Mouse (Mus musculus): Measurements from ENCODE around the gene Fam8a1. TPM values are rescaled to one million over a fixed set of nuclear protein-coding genes. Genes with fewer than 3 reads are reported as not detected.
A peak's percentile ranks its signal among the peaks of the same experiment; 100 is the strongest.

Gene Fam8a1
- total RNA-seq (2021) = 10 to 100 TPM; 36.4 to 37.4 TPM

GRCm38 (mm10) chr13:46669048-46669619, at the start of gene Fam8a1:
Gene Fam8a1 (plus strand): TSS chr13:46669522.
- intact Hi-C loops (cut with DNase I) = no loop called here
- peak; percentile 94 to 96 for DNase-seq

- peak in 1 of 2 experiments; percentile 7 for DNase-seq
- intact Hi-C loops (cut with DNase I) = no loop called here
Measured at GRCm38 (mm10) chr13:46619633-46620032, 49.7 kb upstream of the Fam8a1 start.

DNA sequence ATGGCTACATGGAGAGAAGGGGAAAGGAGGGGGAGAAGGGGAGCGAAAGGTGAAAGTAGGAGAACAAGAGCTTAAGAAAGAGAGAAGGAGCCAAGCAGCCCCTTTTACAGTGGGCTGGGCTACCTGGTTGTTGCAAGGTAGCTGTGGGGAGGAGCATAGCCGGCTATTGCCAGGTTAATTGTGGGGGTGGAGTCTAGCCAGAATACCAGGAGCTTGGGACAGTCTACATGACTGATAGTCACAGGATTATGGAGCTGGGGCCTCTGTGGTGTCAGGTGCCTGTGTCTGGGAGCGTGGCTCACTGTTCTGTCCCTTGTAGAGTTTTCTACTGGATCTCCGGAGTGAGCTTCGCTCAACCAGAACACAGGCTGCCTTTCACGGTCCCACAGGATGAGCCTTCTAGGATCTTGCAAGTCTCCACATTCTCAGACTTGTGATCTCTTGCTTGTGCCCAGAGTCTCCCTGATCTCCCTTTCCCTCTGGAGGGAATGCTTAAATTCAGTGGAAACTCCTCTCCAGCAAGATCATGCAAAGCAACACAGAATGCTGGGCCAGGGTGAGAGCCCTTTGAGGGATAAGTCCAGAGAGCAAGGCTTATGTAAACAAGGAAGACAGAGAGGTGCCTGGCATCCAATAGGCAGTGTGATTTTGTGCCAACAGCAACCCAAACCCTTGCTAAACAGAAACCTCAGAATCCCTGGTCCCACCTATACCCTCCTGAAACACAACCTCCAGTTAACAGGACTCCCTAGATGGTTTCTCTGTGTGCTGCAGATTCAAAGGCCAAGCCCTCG, 48.2 kb upstream of the Fam8a1 start:
- DNase-seq = no peak
- intact Hi-C loops (cut with DNase I) = no loop called here

DNA sequence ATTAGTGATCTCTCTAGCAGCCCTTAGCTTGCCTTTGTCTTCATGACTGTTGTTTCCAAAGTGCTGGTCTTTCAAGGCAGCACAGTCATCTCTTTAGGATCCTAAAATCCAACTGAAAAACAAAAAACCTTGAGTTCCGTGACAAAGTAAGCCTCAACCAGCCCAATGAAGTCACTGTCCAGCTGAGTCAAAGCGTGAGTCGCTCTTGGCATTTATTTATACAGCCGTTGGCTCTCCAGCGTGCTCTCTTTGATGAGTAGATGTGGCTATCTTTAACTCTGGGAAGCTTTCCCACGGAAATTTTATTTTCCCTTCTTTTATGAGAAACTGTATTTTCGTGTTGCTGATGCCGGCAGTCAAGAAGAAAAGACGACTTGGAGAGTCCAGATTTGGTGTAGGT, 42.7 kb upstream of the Fam8a1 start:
- no peak for DNase-seq
- intact Hi-C loops (cut with DNase I) = no loop called here

- intact Hi-C loops (cut with DNase I) = no loop called here
- DNase-seq = no peak
Measured at GRCm38 (mm10) chr13:46627841-46628240, 41.5 kb upstream of the Fam8a1 start.

DNA sequence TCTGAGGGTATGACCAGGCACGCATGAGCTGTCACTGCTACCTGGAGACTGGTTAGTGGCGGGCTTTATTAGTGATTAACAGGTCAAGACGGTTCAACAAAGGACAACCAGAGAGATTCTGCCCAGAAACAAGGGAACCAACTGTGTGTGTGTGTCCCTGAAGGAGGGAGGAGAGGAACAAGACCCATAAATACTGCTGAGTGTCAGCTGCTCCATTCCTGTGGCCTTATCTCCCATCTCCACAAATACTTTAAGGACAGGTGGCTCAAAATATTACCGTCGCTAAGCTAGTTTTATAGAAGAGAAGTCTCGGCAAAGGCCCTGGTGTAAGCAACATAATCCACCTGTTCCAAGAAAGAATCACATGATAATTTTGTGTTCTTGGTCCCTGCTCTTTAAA, 39.9 kb upstream of the Fam8a1 start:
- DNase-seq = no peak
- intact Hi-C loops (cut with DNase I) = no loop called here

GRCm38 (mm10) chr13:46632796-46633195, 36.5 kb upstream of the Fam8a1 start:
- intact Hi-C loops (cut with DNase I) = no loop called here
- no peak for DNase-seq

- intact Hi-C loops (cut with DNase I) = no loop called here
- no peak for DNase-seq
Measured at GRCm38 (mm10) chr13:46633320-46634132, 35.8 kb upstream of the Fam8a1 start.

- intact Hi-C loops (cut with DNase I) = no loop called here
- DNase-seq = no peak
Measured at GRCm38 (mm10) chr13:46634133-46634488, 35.2 kb upstream of the Fam8a1 start.

GRCm38 (mm10) chr13:46640608-46641468, 28.5 kb upstream of the Fam8a1 start:
- intact Hi-C loops (cut with DNase I) = no loop called here
- no peak for DNase-seq

DNA sequence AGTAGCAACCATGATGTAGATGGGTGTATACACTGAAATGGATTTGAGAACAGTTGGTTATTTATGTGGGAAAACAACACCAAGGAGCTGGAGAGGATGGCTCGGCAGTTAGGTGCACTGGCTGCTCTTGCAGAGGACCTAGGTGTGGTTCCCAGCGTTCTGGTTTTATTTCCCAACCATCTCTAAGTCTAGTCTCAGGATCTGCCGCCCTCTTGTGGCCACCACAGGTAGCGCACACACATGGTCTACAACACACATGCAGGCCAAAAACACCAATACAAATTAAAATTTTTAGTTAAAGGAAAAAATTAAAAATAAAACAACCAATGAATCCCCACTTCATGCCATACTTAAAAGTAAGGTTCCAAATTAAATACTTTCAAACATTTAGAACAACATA, 27.0 kb upstream of the Fam8a1 start:
- intact Hi-C loops (cut with DNase I) = no loop called here
- no peak for DNase-seq

DNA sequence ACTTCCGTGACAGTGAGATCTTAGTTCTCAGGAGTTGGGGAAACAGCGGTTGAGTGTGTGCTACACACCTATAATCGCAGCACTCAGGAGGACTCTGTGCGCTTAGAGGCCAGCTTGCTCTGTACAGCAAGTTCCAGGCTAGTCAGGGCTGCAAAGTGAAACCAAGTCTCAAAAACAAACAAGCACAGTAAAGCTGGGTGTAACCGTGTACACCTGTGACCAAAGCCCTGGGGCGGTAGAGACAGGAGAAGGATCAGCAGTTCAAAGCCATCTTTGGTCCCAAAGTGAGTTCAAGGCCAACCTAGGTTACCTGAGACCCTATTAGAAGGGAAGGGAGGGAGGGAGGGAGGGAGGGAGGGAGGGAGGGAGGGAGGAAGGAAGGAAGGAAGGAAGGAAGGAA, 25.1 kb upstream of the Fam8a1 start:
- intact Hi-C loops (cut with DNase I) = no loop called here
- DNase-seq = no peak

DNA sequence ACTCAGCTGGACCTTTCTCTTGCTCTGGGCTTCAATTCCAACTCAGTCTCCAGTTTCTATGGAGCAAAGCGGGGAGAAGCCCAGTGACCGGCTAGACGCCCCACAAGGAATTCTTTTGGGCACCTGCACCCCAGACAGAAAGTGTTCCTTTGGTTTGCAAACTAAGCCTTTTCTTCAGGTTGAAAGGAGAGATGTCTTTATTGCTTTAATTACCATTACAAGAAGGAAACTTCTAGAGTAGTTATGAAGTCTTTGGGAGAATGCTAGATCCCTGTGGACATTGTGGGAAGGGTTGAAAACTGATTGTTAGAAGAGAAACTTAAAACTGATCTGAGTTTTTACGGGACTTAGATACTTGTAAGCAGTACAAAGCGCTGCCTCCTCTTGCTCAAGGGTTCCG, 23.8 kb upstream of the Fam8a1 start:
- intact Hi-C loops (cut with DNase I) = no loop called here
- no peak for DNase-seq

DNA sequence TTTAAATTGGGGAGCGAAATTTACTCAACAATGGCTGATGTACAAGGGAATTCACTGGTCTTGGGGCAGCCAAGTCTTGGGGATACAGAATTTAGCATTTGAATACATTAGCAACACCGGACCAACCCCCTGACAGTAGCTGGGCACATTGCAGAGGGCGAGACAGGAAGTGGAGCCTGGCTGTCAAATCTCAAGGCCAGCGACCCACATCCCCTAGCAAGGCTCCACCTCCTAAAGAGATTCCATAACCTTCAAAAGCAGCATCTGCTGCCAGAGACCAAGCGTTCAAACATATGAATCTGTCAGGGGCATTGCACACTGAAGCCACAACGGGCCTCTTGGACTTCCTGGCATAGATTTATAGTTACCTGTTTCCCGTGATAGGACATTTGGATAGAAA, 17.5 kb upstream of the Fam8a1 start:
- intact Hi-C loops (cut with DNase I) = no loop called here
- DNase-seq = no peak

GRCm38 (mm10) chr13:46652671-46653070, 16.7 kb upstream of the Fam8a1 start:
- intact Hi-C loops (cut with DNase I) = no loop called here
- DNase-seq = no peak

GRCm38 (mm10) chr13:46653671-46654070, 15.7 kb upstream of the Fam8a1 start:
- no peak for DNase-seq
- intact Hi-C loops (cut with DNase I) = no loop called here

- intact Hi-C loops (cut with DNase I) = no loop called here
- no peak for DNase-seq
Measured at GRCm38 (mm10) chr13:46654566-46654965, 14.8 kb upstream of the Fam8a1 start.

DNA sequence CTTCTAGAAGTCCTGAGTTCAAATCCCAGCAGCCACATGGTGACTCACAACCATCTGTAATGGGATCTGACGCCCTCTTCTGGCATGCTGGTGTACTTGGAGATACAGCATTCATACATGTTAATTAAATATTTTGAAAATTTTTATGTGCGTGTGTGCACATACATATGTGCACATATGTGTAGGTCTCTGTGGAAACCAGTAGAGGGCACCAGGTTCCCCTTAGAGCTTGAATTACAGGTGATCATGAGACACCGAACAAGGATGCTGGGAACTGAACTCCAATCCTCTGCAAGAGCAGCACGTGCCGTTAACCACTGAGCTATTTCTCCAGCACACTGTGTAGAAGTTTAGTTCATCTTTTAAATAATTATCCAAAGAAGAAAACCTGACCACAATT, 10.1 kb upstream of the Fam8a1 start:
- no peak for DNase-seq
- intact Hi-C loops (cut with DNase I) = no loop called here

- DNase-seq = no peak
- intact Hi-C loops (cut with DNase I) = loop anchor here (1.0 to 5.0 kb wide), 2 partner anchors 311 to 353 kb away; no protein-coding TSS in a partner anchor
Measured at GRCm38 (mm10) chr13:46663461-46663964, 5.8 kb upstream of the Fam8a1 start.

- peak in 1 of 2 experiments; percentile 21 for DNase-seq
- intact Hi-C loops (cut with DNase I) = loop anchor here (5.0 kb wide), 1 partner anchor 43 kb away; no protein-coding TSS in a partner anchor
Measured at GRCm38 (mm10) chr13:46669620-46670271, 424 bp downstream of the Fam8a1 start.

Data from heart, postnatal 36 days (tissue).